Mouse (Mus musculus) B cell, adult 2 months (primary cell): ENCODE data around the gene Zfp106.

ENCODE experiments used
- DNase-seq, 2 experiments: peaks; one replicate each; pipeline ENCODE4 v3.0.0; 2022

Gene Zfp106

GRCm38 (mm10) chr2:120469715-120470114, 93.9 kb downstream of the Zfp106 start:
- DNase-seq = no peak

- no peak for DNase-seq
These were observed 94.4 kb downstream of the Zfp106 start for GRCm38 (mm10) chr2:120469220-120469619.

GRCm38 (mm10) chr2:120468011-120468410, 95.6 kb downstream of the Zfp106 start:
- DNase-seq = no peak

GRCm38 (mm10) chr2:120465397-120465785, 98.3 kb downstream of the Zfp106 start:
- no peak for DNase-seq

GRCm38 (mm10) chr2:120464732-120465396, 98.8 kb downstream of the Zfp106 start:
- no peak for DNase-seq

- no peak for DNase-seq
These were observed 99.6 kb downstream of the Zfp106 start for GRCm38 (mm10) chr2:120464091-120464490.

GRCm38 (mm10) chr2:120463328-120463727, 100.3 kb downstream of the Zfp106 start:
- no peak for DNase-seq

GRCm38 (mm10) chr2:120460216-120460615, 103.4 kb downstream of the Zfp106 start:
- no peak for DNase-seq
